Mouse (Mus musculus) small intestine, adult 2 months (tissue): Measurements from ENCODE around the gene Ak1. TPM values are rescaled to one million over a fixed set of nuclear protein-coding genes. Genes with fewer than 3 reads are reported as not detected.

Experiments used
- H3K27ac ChIP-seq: fragments of 200-500 bp; 2 replicates; pipeline ENCODE4 v1.5.1; 2012; ENCODE audit warnings: low read depth, low read length, control low read depth, inconsistent platforms; ENCODE audit not compliant: insufficient read depth
- H3K27me3 ChIP-seq: fragments of 200-500 bp; 2 replicates; pipeline ENCODE4 v1.6.1; 2012; ENCODE audit warnings: mild to moderate bottlenecking, moderate library complexity, low read length, inconsistent platforms; ENCODE audit not compliant: control insufficient read depth, insufficient read depth
- H3K36me3 ChIP-seq: fragments of 200-500 bp; 2 replicates; pipeline ENCODE4 v1.6.1; 2012; ENCODE audit warnings: mild to moderate bottlenecking, low read length, control low read depth, inconsistent platforms; ENCODE audit not compliant: control insufficient read depth, insufficient read depth
- H3K4me1 ChIP-seq: fragments of 200-500 bp; 2 replicates; pipeline ENCODE4 v1.6.1; 2012; ENCODE audit warnings: low read length, inconsistent platforms, mixed read lengths; ENCODE audit not compliant: control insufficient read depth, insufficient read depth, insufficient read length
- H3K4me3 ChIP-seq: fragments of 200-500 bp; 2 replicates; pipeline ENCODE4 v1.5.1; 2012; ENCODE audit warnings: low read depth, mild to moderate bottlenecking, control low read depth, inconsistent platforms, low read length, moderate library complexity
- CTCF ChIP-seq: fragments of 200-500 bp; IDR thresholded peaks from 2 replicates; pipeline ENCODE4 v1.5.1; 2012; ENCODE audit warnings: low read depth, mild to moderate bottlenecking, control low read depth, inconsistent platforms, low read length, moderate library complexity, mixed read lengths; ENCODE audit not compliant: insufficient replicate concordance, insufficient read length; ENCODE audit errors: extremely low read depth
- POLR2A ChIP-seq: fragments of 200-500 bp; IDR thresholded peaks from 2 replicates; pipeline ENCODE4 v1.6.1; 2012; ENCODE audit warnings: low read depth, mild to moderate bottlenecking, control low read depth, inconsistent platforms, low read length, moderate library complexity
- WGBS: fragments of 180-500 bp; shearing (Covaris S2); methylation state at CpG from one replicate; pipeline ENCODE4 v1.1.7; 2018; 5-methylcytosine and 5-hydroxymethylcytosine counted together
- polyA plus RNA-seq: library from polyadenylated mRNA; depleted of rRNA; stranded (reverse); fragments of >200 nt; gene quantifications from 2 replicates; pipeline ENCODE4 v1.2.3, GENCODE M21; 2012

Gene Ak1
- polyA plus RNA-seq, 1 experiment = 3.4 TPM

DNA sequence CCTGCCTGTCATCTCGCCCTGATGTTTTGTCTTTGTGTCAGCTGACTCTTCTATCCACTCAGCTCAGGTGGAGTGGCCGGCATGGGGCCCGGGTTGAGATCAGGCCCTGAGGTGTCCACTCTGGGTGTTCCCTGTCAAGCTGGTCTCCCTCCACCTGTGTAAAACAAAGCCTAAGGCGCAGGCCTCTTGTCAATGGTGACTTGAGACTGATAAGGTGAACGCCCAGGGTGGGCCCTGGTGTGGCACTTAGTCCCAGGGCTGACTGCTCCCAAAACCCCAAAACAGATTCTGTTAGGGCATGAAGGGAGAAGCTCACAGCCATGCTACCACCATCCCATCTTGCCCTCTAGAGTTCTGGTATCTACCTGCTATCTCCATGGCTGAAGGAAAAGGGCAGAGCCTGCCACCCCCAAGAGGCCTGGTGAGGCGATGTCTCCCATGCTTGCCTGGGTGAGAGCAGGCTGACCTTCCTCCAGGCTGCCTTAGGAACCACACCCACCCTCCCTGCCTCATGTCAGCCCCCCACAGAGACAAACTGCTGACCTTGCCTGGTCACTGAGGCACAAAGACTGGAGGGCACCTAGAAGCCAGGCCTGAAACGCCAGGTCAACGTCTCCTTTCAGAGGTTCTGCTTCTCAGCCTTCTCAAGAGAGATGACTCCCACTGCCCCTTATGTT lies 23.4 kb downstream of the Ak1 start:
- H3K4me1 ChIP-seq = no peaks in the 10 kb centered on the region; the same call in 1 of the 2 replicates
- no peak overlapping the region for H3K27ac ChIP-seq
- 86% methylated on average over 8 of the region's 8 CpGs for WGBS
- TF ChIP-seq CTCF = no peak
- TF ChIP-seq POLR2A = no peak
- H3K4me3 ChIP-seq = no peak overlapping the region
- no peaks in the 10 kb centered on the region for H3K27me3 ChIP-seq
- H3K36me3 ChIP-seq = no peaks in the 10 kb centered on the region

DNA sequence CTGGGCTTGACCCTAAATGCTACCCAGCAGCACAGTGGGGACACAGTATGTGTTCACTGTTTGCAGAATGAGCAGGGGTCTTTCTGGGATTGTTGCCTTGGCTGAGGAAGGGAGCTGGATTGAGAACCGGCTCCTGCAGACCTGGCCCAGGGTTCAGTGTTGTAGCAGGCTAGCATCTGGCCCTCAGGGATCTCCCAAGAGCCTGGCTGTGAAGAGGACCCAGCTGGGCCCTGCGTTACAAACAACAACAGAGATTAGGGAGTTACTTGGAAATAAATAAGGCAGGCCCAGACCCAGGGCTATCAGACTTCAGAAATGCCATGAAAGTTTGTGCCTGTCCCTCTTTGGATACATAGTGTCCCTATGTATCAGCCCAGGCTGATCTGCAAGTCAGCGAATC lies 24.1 kb downstream of the Ak1 start:
- TF ChIP-seq POLR2A (no peak), CTCF (no peak)
- 81% methylated on average over 3 of the region's 3 CpGs for WGBS
- peak overlapping the region; percentile 13 for H3K27ac ChIP-seq

DNA sequence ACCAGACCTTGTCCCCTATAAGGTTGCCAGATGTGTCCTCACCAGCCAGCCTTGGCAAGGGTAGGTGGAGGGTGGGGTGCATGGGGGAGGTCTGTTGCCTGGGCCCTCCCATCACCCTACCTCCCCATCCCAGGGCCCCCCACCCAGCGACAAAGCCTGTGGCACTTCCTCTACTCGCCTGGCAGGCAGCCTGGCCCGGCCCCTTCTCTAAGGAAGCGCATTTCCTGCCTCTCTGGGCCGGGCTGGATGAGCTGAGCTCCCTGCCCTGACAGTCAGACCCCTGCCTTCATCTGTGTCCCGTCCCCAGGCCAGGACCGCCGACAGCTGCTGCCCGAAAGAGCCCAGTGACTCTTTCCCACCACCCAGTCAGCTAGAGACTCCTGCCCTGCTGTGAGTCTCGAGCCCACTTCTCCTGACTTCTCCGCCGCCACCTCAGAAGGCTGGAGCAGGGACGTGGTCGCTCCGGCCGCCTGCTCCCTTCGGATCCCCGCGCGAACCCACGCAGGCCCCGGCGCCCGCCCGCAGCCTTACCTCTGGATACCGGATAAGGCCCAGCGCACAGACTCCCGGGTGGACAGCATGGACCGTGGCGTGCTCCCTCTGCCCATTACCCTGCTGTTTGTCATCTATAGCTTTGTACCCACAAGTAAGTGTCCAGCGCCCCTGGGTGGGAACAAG lies 25.0 kb downstream of the Ak1 start, which contains the start of gene Eng:
Eng (plus strand) TSS at position 217 of the 678 bp plus-strand sequence.
- WGBS = 60% methylated on average over 31 of the region's 31 CpGs
- Histone ChIP-seq H3K27ac (peak within 1 kb of the TSS; percentile 86), H3K27me3 (no peaks in the 10 kb centered on the region), H3K36me3 (no peaks in the 10 kb centered on the region), H3K4me1 (no peaks in the 10 kb centered on the region; the same call in 1 of the 2 replicates), H3K4me3 (peak within 1 kb of the TSS; percentile 68)
- TF ChIP-seq CTCF (no peak), POLR2A (peak; percentile 23; the same call in 1 of the 2 replicates)

More for the DNA sequence above, 24.1 kb downstream of the Ak1 start:
- no peaks in the 10 kb centered on the region for H3K27me3 ChIP-seq
- no peaks in the 10 kb centered on the region; the same call in 1 of the 2 replicates for H3K4me1 ChIP-seq
- H3K4me3 ChIP-seq = no peak overlapping the region
- no peaks in the 10 kb centered on the region for H3K36me3 ChIP-seq

GRCm38 (mm10) chr2:32647366-32647765 lies 25.8 kb downstream of the Ak1 start:
- 72% methylated on average over 7 of the region's 7 CpGs for WGBS
- H3K27ac ChIP-seq = peak overlapping the region; percentile 86

GRCm38 (mm10) chr2:32653764-32654163 lies 32.2 kb downstream of the Ak1 start:
- 71% methylated on average over 7 of the region's 7 CpGs for WGBS
- H3K27ac ChIP-seq = 0 out of 2 replicates have a peak overlapping the region, but pooled peaks have one; percentile 9

More at GRCm38 (mm10) chr2:32647366-32647765, 25.8 kb downstream of the Ak1 start:
- no peaks in the 10 kb centered on the region for H3K36me3 ChIP-seq
- peak overlapping the region; percentile 35 for H3K4me3 ChIP-seq
- H3K27me3 ChIP-seq = no peaks in the 10 kb centered on the region
- TF ChIP-seq POLR2A (no peak), CTCF (no peak)
- H3K4me1 ChIP-seq = no peaks in the 10 kb centered on the region; the same call in 1 of the 2 replicates

DNA sequence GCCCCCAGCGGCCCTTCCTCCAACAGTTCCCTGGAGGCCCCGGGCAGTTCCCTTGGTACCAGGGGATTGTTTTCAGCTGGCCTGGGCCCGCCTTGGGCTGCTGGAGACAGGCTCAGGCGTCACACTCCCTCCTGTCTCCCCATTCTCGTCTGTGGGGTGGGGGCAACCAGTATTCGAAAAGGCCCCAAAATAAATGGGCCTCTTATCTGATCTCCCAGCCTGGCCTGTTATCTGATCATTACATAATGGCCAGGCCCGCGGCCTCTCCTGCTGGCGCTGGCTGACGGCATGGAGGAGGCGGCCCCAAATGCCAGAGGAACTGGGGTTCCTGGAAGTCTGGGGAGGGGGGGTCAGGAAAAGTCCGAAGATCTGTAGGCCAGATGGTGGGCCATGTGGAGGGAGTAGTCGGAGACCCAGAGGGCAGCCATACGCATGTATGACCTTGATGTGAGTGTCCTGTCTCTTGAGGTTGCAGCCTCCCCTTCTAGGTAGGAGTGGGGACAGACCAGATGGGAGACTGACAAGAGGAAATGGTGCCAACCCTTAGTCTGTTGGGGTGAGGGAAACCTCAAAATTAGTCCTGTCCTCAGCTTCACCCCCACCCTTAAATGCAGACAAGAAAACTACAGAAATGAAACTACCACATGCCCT lies 33.3 kb downstream of the Ak1 start:
- 82% methylated on average over 14 of the region's 14 CpGs for WGBS
- Histone ChIP-seq H3K27me3 (no peaks in the 10 kb centered on the region), H3K4me3 (no peak overlapping the region), H3K27ac (peak overlapping the region; percentile 64), H3K36me3 (no peaks in the 10 kb centered on the region), H3K4me1 (no peaks in the 10 kb centered on the region)
- no peak for TF ChIP-seq POLR2A
- TF ChIP-seq CTCF = no peak

More at GRCm38 (mm10) chr2:32653764-32654163, 32.2 kb downstream of the Ak1 start:
- Histone ChIP-seq H3K36me3 (no peaks in the 10 kb centered on the region), H3K4me1 (no peaks in the 10 kb centered on the region), H3K4me3 (no peak overlapping the region), H3K27me3 (no peaks in the 10 kb centered on the region)
- no peak for TF ChIP-seq CTCF
- TF ChIP-seq POLR2A = no peak

DNA sequence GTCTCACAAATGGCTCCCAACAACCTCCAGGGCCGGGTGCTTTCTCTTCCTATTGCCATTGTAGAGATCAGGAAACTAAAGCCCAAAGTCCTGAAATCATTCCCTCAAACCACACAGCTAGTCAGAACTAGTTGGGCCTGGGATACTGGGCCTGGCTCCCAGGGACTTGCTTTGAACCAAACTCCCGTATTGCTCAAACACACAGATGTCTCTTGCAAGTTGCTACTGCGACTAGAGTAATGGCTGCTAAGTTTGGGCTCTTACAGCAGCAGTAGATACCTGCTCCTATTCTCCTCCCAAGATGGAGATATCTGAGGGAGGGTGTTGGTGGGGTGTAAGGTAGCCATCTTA lies 33.8 kb downstream of the Ak1 start:
- no peaks in the 10 kb centered on the region for H3K27me3 ChIP-seq
- WGBS = 77% methylated on average over 3 of the region's 3 CpGs
- no peak for TF ChIP-seq CTCF
- no peak for TF ChIP-seq POLR2A
- no peaks in the 10 kb centered on the region for H3K4me1 ChIP-seq
- no peaks in the 10 kb centered on the region for H3K36me3 ChIP-seq
- H3K27ac ChIP-seq = peak overlapping the region; percentile 64
- H3K4me3 ChIP-seq = no peak overlapping the region
